Mouse (Mus musculus) myocyte (in vitro differentiated cells): ENCODE measurements around the gene Camk1d.

Source experiments
- CEBPB ChIP-seq: IDR thresholded peaks from 2 replicates; pipeline ENCODE4 v1.6.1; 2011; ENCODE audit warnings: mild to moderate bottlenecking, moderate library complexity; ENCODE audit not compliant: poor library complexity, insufficient read depth, severe bottlenecking
- E2F4 ChIP-seq: IDR thresholded peaks from one replicate; pipeline ENCODE4 v1.6.1; 2011; ENCODE audit warnings: mild to moderate bottlenecking, control low read depth, moderate library complexity; ENCODE audit not compliant: insufficient read depth
- MAX ChIP-seq: IDR thresholded peaks from one replicate; pipeline ENCODE4 v1.6.1; 2011; ENCODE audit warnings: low read depth, mild to moderate bottlenecking, control low read depth
- MYOD1 ChIP-seq, 3 experiments: IDR thresholded peaks; one replicate each; pipeline ENCODE4 v1.6.1; 2011; ENCODE audit warnings: control low read depth in 2 of 3, low read depth in 2 of 3, mild to moderate bottlenecking in 2 of 3, moderate library complexity in 1 of 3; ENCODE audit not compliant: insufficient read length in 2 of 3, control insufficient read depth in 1 of 3
- MYOG ChIP-seq, 3 experiments: IDR thresholded peaks; one replicate each; pipeline ENCODE4 v1.6.1; 2011; ENCODE audit warnings: control low read depth in 2 of 3, low read depth in 2 of 3, mild to moderate bottlenecking in 2 of 3; ENCODE audit not compliant: insufficient read length in 2 of 3, control insufficient read depth in 1 of 3, insufficient read depth in 1 of 3
- POLR2A ChIP-seq: IDR thresholded peaks from one replicate; pipeline ENCODE4 v1.6.1; 2011; ENCODE audit warnings: low read depth, mild to moderate bottlenecking, control low read depth, moderate library complexity; ENCODE audit not compliant: insufficient read length
- POLR2AphosphoS2 ChIP-seq: IDR thresholded peaks from one replicate; pipeline ENCODE4 v1.6.1; 2011; ENCODE audit warnings: low read depth, control low read depth; ENCODE audit not compliant: insufficient read length
- REST ChIP-seq: IDR thresholded peaks from one replicate; pipeline ENCODE4 v1.6.1; 2011; ENCODE audit warnings: mild to moderate bottlenecking, control low read depth, moderate library complexity; ENCODE audit not compliant: insufficient read depth, insufficient read length
- SRF ChIP-seq: IDR thresholded peaks from one replicate; pipeline ENCODE4 v1.6.1; 2011; ENCODE audit warnings: low read depth; ENCODE audit not compliant: control insufficient read depth, insufficient read length
- TCF12 ChIP-seq: IDR thresholded peaks from one replicate; pipeline ENCODE4 v1.6.1; 2011; ENCODE audit warnings: mild to moderate bottlenecking, control low read depth; ENCODE audit not compliant: poor library complexity, insufficient read depth, severe bottlenecking
- TCF3 ChIP-seq: IDR thresholded peaks from one replicate; pipeline ENCODE4 v1.6.1; 2011; ENCODE audit warnings: low read depth, control low read depth; ENCODE audit not compliant: insufficient read length
- USF1 ChIP-seq: IDR thresholded peaks from one replicate; pipeline ENCODE4 v1.6.1; 2011; ENCODE audit warnings: low read depth, mild to moderate bottlenecking, control low read depth, moderate library complexity

- TF ChIP-seq MAX (no peak), E2F4 (no peak), TCF12 (no peak), POLR2A (no peak), POLR2AphosphoS2 (no peak), MYOG (IDR thresholded peaks at IDR 0.05; ENCODE audit: control insufficient read depth in 1 of 3, insufficient read depth in 1 of 3, insufficient read length in 2 of 3, low read depth in 2 of 3) (no peak), USF1 (no peak), CEBPB (no peak), TCF3 (no peak), MYOD1 (IDR thresholded peaks at IDR 0.05; ENCODE audit: control insufficient read depth in 1 of 3, insufficient read length in 2 of 3, low read depth in 2 of 3) (no peak), REST (no peak), SRF (no peak)
These were observed 125.9 kb downstream of the Camk1d start for GRCm38 (mm10) chr2:5588329-5588982.
